Mouse (Mus musculus) liver, postnatal 0 days (tissue): ENCODE data around the gene Lrrc49. TPM values are rescaled to one million over a fixed set of nuclear protein-coding genes. Genes with fewer than 3 reads are reported as not detected.
A peak's percentile ranks its signal among the peaks of the same experiment; 100 is the strongest.

Experiments used
- ATAC-seq: fragments of 200-750 bp; cut with Nextera tagmentation; 2 replicates; pipeline ENCODE4 v1.8.0; 2017; ENCODE audit warnings: mild to moderate bottlenecking, moderate library complexity
- DNase-seq: peaks from one replicate; pipeline ENCODE4 v3.0.0-alpha.2; 2016
- H3K27ac ChIP-seq: fragments of 300-500 bp; sonication (generic); 2 replicates; pipeline ENCODE4 v1.5.1; 2014; ENCODE audit warnings: antibody characterized with exemption, moderate library complexity, mild to moderate bottlenecking, low read depth
- H3K27me3 ChIP-seq: fragments of 300-500 bp; sonication (generic); 2 replicates; pipeline ENCODE4 v1.6.1; 2014; ENCODE audit warnings: low read length, control low read depth, mixed read lengths; ENCODE audit not compliant: insufficient read depth
- H3K36me3 ChIP-seq: fragments of 300-500 bp; sonication (generic); replicated peaks from 2 replicates; pipeline ENCODE4 v1.6.1; 2014; ENCODE audit warnings: mild to moderate bottlenecking, control low read depth, low read length, moderate library complexity, mixed read lengths; ENCODE audit not compliant: insufficient read depth
- H3K4me1 ChIP-seq: fragments of 300-500 bp; sonication (generic); 2 replicates; pipeline ENCODE4 v1.6.1; 2014; ENCODE audit warnings: antibody characterized with exemption, mild to moderate bottlenecking, control low read depth; ENCODE audit not compliant: insufficient read depth
- H3K4me2 ChIP-seq: fragments of 300-500 bp; sonication (generic); 2 replicates; pipeline ENCODE4 v1.6.1; 2014; ENCODE audit warnings: low read depth, mild to moderate bottlenecking, low read length, moderate library complexity, mixed read lengths
- H3K4me3 ChIP-seq: fragments of 300-500 bp; sonication (generic); 2 replicates; pipeline ENCODE4 v1.5.1; 2014; ENCODE audit warnings: low read depth, low read length
- H3K9ac ChIP-seq: fragments of 300-500 bp; sonication (generic); replicated peaks from 2 replicates; pipeline ENCODE4 v1.6.1; 2014; ENCODE audit warnings: mild to moderate bottlenecking, moderate library complexity
- H3K9me3 ChIP-seq: fragments of 300-500 bp; sonication (generic); 2 replicates; pipeline ENCODE4 v1.6.1; 2016; ENCODE audit warnings: mild to moderate bottlenecking, control low read depth, low read length, mixed read lengths
- CTCF ChIP-seq: sonication (generic); IDR thresholded peaks from 2 replicates; pipeline ENCODE4 v1.5.1; 2016; ENCODE audit warnings: antibody characterized with exemption, low read depth
- EP300 ChIP-seq: IDR thresholded peaks from 2 replicates; pipeline ENCODE4 v1.6.1; 2016; ENCODE audit warnings: antibody characterized with exemption, low read depth, mild to moderate bottlenecking
- WGBS: fragments of 180-500 bp; shearing (Covaris S2); extraction: QIAGEN DNeasy Blood & Tissue Kit; methylation state at CpG from one replicate; pipeline ENCODE4 v1.1.7; 2014; ENCODE audit not compliant: insufficient replicate concordance; 5-methylcytosine and 5-hydroxymethylcytosine counted together
- polyA plus RNA-seq: library from polyadenylated mRNA; unstranded; fragments of >200 nt; fragmentation: Nextera tagmentation; extraction: Ambion mirVana; gene quantifications from 2 replicates; pipeline ENCODE4 v1.2.1, GENCODE M21; 2015

Gene Lrrc49
- polyA plus RNA-seq, 1 experiment from 2014 or later = 0.63 TPM

DNA sequence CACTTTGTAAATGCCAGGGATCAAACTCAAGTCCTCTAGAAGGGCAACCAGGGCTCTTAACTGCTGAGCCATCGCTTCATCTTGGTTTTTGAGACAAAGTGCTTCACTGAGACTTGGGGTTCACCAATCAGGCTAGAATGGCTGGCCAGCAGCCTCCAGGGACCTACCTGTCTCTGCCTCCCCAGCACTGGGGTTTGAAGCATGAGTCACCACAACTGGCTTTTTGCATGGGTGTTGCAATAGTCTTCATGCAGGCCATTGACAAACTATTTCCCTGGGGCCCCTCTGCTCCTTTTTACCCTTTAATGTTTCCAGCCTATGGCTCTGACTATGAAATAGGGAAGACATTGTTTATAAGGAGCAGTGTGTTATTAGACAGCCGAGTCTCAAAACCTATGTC lies 160.1 kb downstream of the Lrrc49 start:
- no peaks in the 10 kb centered on the region for H3K4me1 ChIP-seq
- DNase-seq = no peak
- H3K9me3 ChIP-seq = no peaks in the 10 kb centered on the region
- no peak overlapping the region for H3K9ac ChIP-seq
- H3K27me3 ChIP-seq = no peaks in the 10 kb centered on the region
- no peaks in the 10 kb centered on the region for H3K36me3 ChIP-seq
- TF ChIP-seq EP300 = no peak
- WGBS = 78% methylated on average over 2 of the region's 2 CpGs
- H3K4me2 ChIP-seq = no peak overlapping the region
- no peak for ATAC-seq
- H3K27ac ChIP-seq = no peak overlapping the region
- H3K4me3 ChIP-seq = no peak overlapping the region

DNA sequence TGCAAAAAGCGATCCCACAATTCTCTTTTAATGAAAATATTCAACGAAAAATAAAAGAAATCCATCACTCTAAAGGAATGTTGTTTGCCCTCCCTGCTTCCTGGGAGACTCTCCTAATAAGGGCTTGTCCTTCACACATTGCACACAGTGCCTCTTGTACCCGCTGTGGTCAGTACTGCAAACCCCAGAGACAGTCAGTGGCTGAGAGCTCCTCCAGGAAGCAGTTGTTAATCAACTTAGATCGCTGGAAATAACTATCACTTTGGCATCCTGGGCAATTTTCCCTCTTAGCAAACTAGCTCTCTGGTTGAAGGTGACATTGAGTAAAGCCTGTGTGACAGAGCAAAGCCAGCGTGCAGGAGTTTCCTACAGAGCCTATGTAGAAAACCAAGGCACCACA lies 160.9 kb downstream of the Lrrc49 start:
- no peak for TF ChIP-seq EP300
- TF ChIP-seq CTCF = no peak
- ATAC-seq = no peak
- H3K4me2 ChIP-seq = no peak overlapping the region
- H3K4me3 ChIP-seq = no peak overlapping the region
- H3K9ac ChIP-seq = no peak overlapping the region
- H3K36me3 ChIP-seq = no peaks in the 10 kb centered on the region
- no peak overlapping the region for H3K27ac ChIP-seq
- no peaks in the 10 kb centered on the region for H3K9me3 ChIP-seq
- WGBS = 58% methylated on average over 5 of the region's 5 CpGs
- 0 out of 2 replicates have a peak, but pooled peaks cover 2% of the 10 kb centered on the region for H3K27me3 ChIP-seq
- no peaks in the 10 kb centered on the region for H3K4me1 ChIP-seq
- DNase-seq = no peak

DNA sequence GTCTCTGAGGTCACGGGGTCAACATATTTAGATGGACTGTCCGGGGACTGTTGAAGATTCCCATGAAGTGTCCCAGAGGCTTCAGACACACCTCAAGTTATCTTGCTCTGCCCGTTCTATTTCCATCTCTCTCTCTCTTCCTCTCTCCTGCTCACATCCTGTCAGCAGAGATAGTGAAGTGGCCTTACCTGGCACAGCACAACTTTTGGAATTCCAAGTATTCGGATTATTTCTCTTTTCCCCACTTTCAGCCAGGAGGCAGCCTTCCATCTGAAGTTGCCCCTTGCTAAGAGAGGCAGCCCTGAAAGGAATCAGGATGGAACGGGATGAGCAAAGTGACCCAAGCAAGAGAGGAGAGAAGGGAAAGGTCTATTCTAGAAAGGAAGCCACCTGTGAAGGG lies 161.8 kb downstream of the Lrrc49 start:
- no peak for TF ChIP-seq CTCF
- TF ChIP-seq EP300 = no peak
- Histone ChIP-seq H3K9ac (no peak overlapping the region), H3K27me3 (peaks cover 8% of the 10 kb centered on the region), H3K9me3 (no peaks in the 10 kb centered on the region), H3K4me3 (no peak overlapping the region), H3K36me3 (no peaks in the 10 kb centered on the region), H3K27ac (no peak overlapping the region), H3K4me1 (no peaks in the 10 kb centered on the region), H3K4me2 (no peak overlapping the region)
- ATAC-seq (no peak), DNase-seq (no peak)
- 57% methylated on average over 5 of the region's 5 CpGs for WGBS

DNA sequence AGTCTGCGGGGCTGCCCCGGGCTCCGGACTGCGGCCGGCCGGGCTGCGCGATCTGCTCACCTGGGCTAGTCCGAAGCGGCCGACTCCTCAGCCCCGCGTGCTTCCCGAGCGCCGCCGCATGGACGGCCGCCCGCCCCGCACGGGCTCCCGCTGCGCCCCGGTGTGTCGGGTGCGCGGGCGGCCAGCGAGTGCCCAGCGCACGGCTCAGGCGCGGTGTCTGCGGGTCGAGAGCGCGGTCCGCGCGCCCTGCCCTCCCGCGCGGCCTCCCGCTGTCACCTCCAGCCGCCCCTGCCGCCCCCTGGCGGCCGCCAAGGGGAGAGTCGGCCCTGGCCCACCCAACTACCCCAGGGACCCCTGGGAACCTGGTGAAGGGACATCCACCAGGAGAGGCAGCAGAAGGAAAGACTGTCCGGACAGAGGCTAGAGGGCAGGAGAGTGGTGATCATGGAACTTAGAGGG lies 166.1 kb downstream of the Lrrc49 start, which contains the start of gene Thsd4:
Thsd4 (minus strand) TSS at position 241 of the 459 bp plus-strand sequence.
- ATAC-seq (peak; percentile 54; the same call in 1 of the 2 replicates), DNase-seq (peak; percentile 55)
- H3K9me3 ChIP-seq = no peaks in the 10 kb centered on the region
- peak within 1 kb of the TSS; percentile 56 for H3K4me3 ChIP-seq
- H3K36me3 ChIP-seq = no peaks in the 10 kb centered on the region
- no peak within 1 kb of the TSS for H3K27ac ChIP-seq
- no peaks in the 10 kb centered on the region for H3K4me1 ChIP-seq
- H3K4me2 ChIP-seq = peak within 1 kb of the TSS; percentile 91
- H3K9ac ChIP-seq = peak within 1 kb of the TSS; percentile 50; the same call in 1 of the 2 replicates
- under 1% methylated on average over 51 of the region's 51 CpGs for WGBS
- peaks cover 17% of the 10 kb centered on the region for H3K27me3 ChIP-seq
- TF ChIP-seq CTCF (peak; percentile 72), EP300 (no peak)

DNA sequence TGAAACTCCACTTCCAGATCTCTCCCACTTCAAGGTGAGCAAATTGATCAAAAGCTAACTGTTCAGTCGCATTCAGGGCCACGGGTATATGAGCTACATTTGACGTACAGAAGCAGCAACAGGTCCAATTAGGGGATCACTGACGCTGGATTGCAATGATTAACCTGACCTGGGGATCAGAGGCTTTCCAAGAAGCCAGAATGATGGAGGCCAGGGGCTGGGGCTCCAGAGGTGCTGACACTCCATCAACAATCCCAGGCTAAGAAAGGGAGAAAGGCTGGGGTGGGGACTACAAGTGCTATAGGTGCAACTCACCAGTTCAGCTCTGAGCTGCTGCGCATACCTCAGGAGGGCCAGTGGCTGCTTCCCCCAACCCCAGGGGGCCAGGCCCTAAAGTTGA lies 166.8 kb downstream of the Lrrc49 start:
- TF ChIP-seq CTCF (no peak), EP300 (no peak)
- H3K27me3 ChIP-seq = peaks cover 17% of the 10 kb centered on the region
- no peaks in the 10 kb centered on the region for H3K9me3 ChIP-seq
- peak overlapping the region; percentile 91 for H3K4me2 ChIP-seq
- no peaks in the 10 kb centered on the region; the same call in 1 of the 2 replicates for H3K4me1 ChIP-seq
- 47% methylated on average over 5 of the region's 5 CpGs for WGBS
- no peaks in the 10 kb centered on the region for H3K36me3 ChIP-seq
- DNase-seq = no peak
- peak overlapping the region; percentile 56; the same call in 1 of the 2 replicates for H3K4me3 ChIP-seq
- H3K9ac ChIP-seq = no peak overlapping the region
- ATAC-seq = no peak
- no peak overlapping the region for H3K27ac ChIP-seq

DNA sequence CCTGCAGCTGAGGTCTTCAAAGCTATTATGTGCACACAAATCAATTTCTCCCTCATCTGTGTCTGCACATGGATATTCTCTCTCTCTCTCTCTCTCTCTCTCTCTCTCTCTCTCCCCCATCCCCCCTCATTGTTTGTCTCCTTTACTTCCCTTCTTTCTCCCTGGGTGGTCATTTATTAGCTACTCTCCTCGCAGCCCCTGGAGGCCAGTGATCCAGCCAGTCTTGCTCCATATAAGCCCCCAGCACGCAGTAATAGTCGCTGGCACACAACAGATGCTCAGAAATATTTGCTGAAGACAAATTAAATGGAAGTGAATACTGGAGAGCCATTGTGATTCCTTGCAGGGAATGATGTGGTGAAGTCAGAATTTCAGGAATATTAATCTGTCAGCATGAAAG lies 168.4 kb downstream of the Lrrc49 start:
- Histone ChIP-seq H3K27me3 (peaks cover 17% of the 10 kb centered on the region), H3K4me3 (no peak overlapping the region), H3K4me2 (no peak overlapping the region), H3K9me3 (no peaks in the 10 kb centered on the region), H3K9ac (no peak overlapping the region), H3K4me1 (no peaks in the 10 kb centered on the region; the same call in 1 of the 2 replicates), H3K27ac (no peak overlapping the region), H3K36me3 (no peaks in the 10 kb centered on the region)
- DNase-seq = no peak
- no peak for ATAC-seq
- WGBS = 54% methylated on average over 3 of the region's 3 CpGs
- no peak for TF ChIP-seq EP300
- no peak for TF ChIP-seq CTCF

Other genes starting within 250 kb of the Lrrc49 start
- gene Thsd4, start 166.1 kb downstream of the Lrrc49 start, polyA plus RNA-seq = 0.56 and 0.70 TPM in 2 replicates
- gene Larp6, start 24.8 kb upstream of the Lrrc49 start, polyA plus RNA-seq = 0.07 and 0.11 TPM in 2 replicates
- 2.0 and 2.4 TPM in 2 replicates for gene Uaca, start 106.4 kb upstream of the Lrrc49 start, polyA plus RNA-seq